Mouse (Mus musculus): Measurements from ENCODE around the gene Ano4. TPM values are rescaled to one million over a fixed set of nuclear protein-coding genes. Genes with fewer than 3 reads are reported as not detected.
A peak's percentile ranks its signal among the peaks of the same experiment; 100 is the strongest.

The Ano4 gene
- 4.1 and 4.5 TPM in 2 replicates for polyA plus RNA-seq (2015; fragmentation: Nextera tagmentation; extraction: Ambion mirVana)

GRCm38 (mm10) chr10:89344491-89345195 is at the start of gene Ano4:
Ano4 (minus strand) TSS chr10:89344762.
- WGBS = under 1% methylated on average over 70 of the region's 70 CpGs
- peak within 1 kb of the TSS; percentile 87 for H3K9ac ChIP-seq
- peak within 1 kb of the TSS; percentile 86 for H3K27ac ChIP-seq (replicated peaks)
- H3K4me2 ChIP-seq = peak within 1 kb of the TSS; percentile 85
- no peaks in the 10 kb centered on the region for H3K36me3 ChIP-seq
- H3K9me3 ChIP-seq = no peaks in the 10 kb centered on the region
- peak; percentile 58 for ATAC-seq (ENCODE audit: extremely low read depth, insufficient number of reproducible peaks, low FRiP score, low TSS enrichment)
- H3K4me3 ChIP-seq = peak within 1 kb of the TSS; percentile 77
- H3K27me3 ChIP-seq (replicated peaks) = peaks cover 13% of the 10 kb centered on the region
- H3K4me1 ChIP-seq = peaks cover 35% of the 10 kb centered on the region

- WGBS = 45% methylated on average over 4 of the region's 4 CpGs
- Histone ChIP-seq H3K4me1 (peaks cover 3% of the 10 kb centered on the region; the same call in 1 of the 2 replicates), H3K27me3 (replicated peaks) (no peaks in the 10 kb centered on the region), H3K9me3 (no peaks in the 10 kb centered on the region), H3K4me2 (no peak overlapping the region), H3K9ac (no peak overlapping the region), H3K36me3 (no peaks in the 10 kb centered on the region), H3K4me3 (no peak overlapping the region), H3K27ac (replicated peaks) (no peak overlapping the region)
- ATAC-seq (ENCODE audit: extremely low read depth, insufficient number of reproducible peaks, low FRiP score, low TSS enrichment) = no peak
Measured at GRCm38 (mm10) chr10:89392687-89393086, 48.1 kb upstream of the Ano4 start.

- 89% methylated on average over 4 of the region's 4 CpGs for WGBS
Measured at GRCm38 (mm10) chr10:89391571-89392163, 47.1 kb upstream of the Ano4 start.

GRCm38 (mm10) chr10:89386461-89386860 is 41.9 kb upstream of the Ano4 start:
- WGBS = 77% methylated on average over 3 of the region's 3 CpGs
- Histone ChIP-seq H3K4me1 (no peaks in the 10 kb centered on the region), H3K9me3 (no peaks in the 10 kb centered on the region), H3K27ac (replicated peaks) (no peak overlapping the region), H3K27me3 (replicated peaks) (no peaks in the 10 kb centered on the region), H3K4me3 (no peak overlapping the region), H3K9ac (no peak overlapping the region), H3K4me2 (no peak overlapping the region), H3K36me3 (no peaks in the 10 kb centered on the region)
- no peak for ATAC-seq (ENCODE audit: extremely low read depth, insufficient number of reproducible peaks, low FRiP score, low TSS enrichment)

More at GRCm38 (mm10) chr10:89391571-89392163, 47.1 kb upstream of the Ano4 start:
- Histone ChIP-seq H3K36me3 (no peaks in the 10 kb centered on the region), H3K4me1 (peaks cover 3% of the 10 kb centered on the region; the same call in 1 of the 2 replicates), H3K9me3 (no peaks in the 10 kb centered on the region), H3K4me3 (no peak overlapping the region), H3K27me3 (replicated peaks) (no peaks in the 10 kb centered on the region), H3K27ac (replicated peaks) (no peak overlapping the region), H3K9ac (no peak overlapping the region), H3K4me2 (no peak overlapping the region)
- no peak for ATAC-seq (ENCODE audit: extremely low read depth, insufficient number of reproducible peaks, low FRiP score, low TSS enrichment)

GRCm38 (mm10) chr10:89383462-89383861 is 38.9 kb upstream of the Ano4 start:
- no peak for ATAC-seq (ENCODE audit: extremely low read depth, insufficient number of reproducible peaks, low FRiP score, low TSS enrichment)
- no peak overlapping the region for H3K4me3 ChIP-seq
- no peaks in the 10 kb centered on the region for H3K36me3 ChIP-seq
- no peak overlapping the region for H3K27ac ChIP-seq (replicated peaks)
- no peak overlapping the region for H3K4me2 ChIP-seq
- no peaks in the 10 kb centered on the region for H3K4me1 ChIP-seq
- no peaks in the 10 kb centered on the region for H3K27me3 ChIP-seq (replicated peaks)
- H3K9ac ChIP-seq = no peak overlapping the region
- WGBS = 7% methylated on average over 5 of the region's 5 CpGs
- H3K9me3 ChIP-seq = no peaks in the 10 kb centered on the region

GRCm38 (mm10) chr10:89377750-89378149 is 33.2 kb upstream of the Ano4 start:
- Histone ChIP-seq H3K4me3 (no peak overlapping the region), H3K4me2 (no peak overlapping the region), H3K9ac (no peak overlapping the region), H3K27ac (replicated peaks) (no peak overlapping the region), H3K27me3 (replicated peaks) (no peaks in the 10 kb centered on the region), H3K9me3 (0 out of 2 replicates have a peak, but pooled peaks cover 3% of the 10 kb centered on the region), H3K36me3 (no peaks in the 10 kb centered on the region), H3K4me1 (no peaks in the 10 kb centered on the region)
- ATAC-seq (ENCODE audit: extremely low read depth, insufficient number of reproducible peaks, low FRiP score, low TSS enrichment) = no peak
- WGBS = 67% methylated on average over 4 of the region's 4 CpGs

GRCm38 (mm10) chr10:89370051-89370450 is 25.5 kb upstream of the Ano4 start:
- no peaks in the 10 kb centered on the region for H3K27me3 ChIP-seq (replicated peaks)

GRCm38 (mm10) chr10:89358933-89359332 is 14.4 kb upstream of the Ano4 start:
- H3K4me1 ChIP-seq = no peaks in the 10 kb centered on the region
- H3K36me3 ChIP-seq = no peaks in the 10 kb centered on the region
- no peak overlapping the region for H3K4me2 ChIP-seq
- 64% methylated on average over 3 of the region's 3 CpGs for WGBS
- no peaks in the 10 kb centered on the region for H3K9me3 ChIP-seq
- no peak for ATAC-seq (ENCODE audit: extremely low read depth, insufficient number of reproducible peaks, low FRiP score, low TSS enrichment)
- H3K9ac ChIP-seq = no peak overlapping the region
- H3K27ac ChIP-seq (replicated peaks) = no peak overlapping the region
- H3K4me3 ChIP-seq = no peak overlapping the region
- H3K27me3 ChIP-seq (replicated peaks) = no peaks in the 10 kb centered on the region

More at GRCm38 (mm10) chr10:89370051-89370450, 25.5 kb upstream of the Ano4 start:
- Histone ChIP-seq H3K4me1 (peaks cover 7% of the 10 kb centered on the region), H3K4me3 (no peak overlapping the region), H3K4me2 (no peak overlapping the region), H3K27ac (replicated peaks) (no peak overlapping the region), H3K9me3 (no peaks in the 10 kb centered on the region), H3K36me3 (no peaks in the 10 kb centered on the region), H3K9ac (no peak overlapping the region)
- no peak for ATAC-seq (ENCODE audit: extremely low read depth, insufficient number of reproducible peaks, low FRiP score, low TSS enrichment)
- 23% methylated on average over 1 of the region's 1 CpGs for WGBS

GRCm38 (mm10) chr10:89354639-89355038 is 10.1 kb upstream of the Ano4 start:
- Histone ChIP-seq H3K27ac (replicated peaks) (no peak overlapping the region), H3K9ac (no peak overlapping the region), H3K27me3 (replicated peaks) (no peaks in the 10 kb centered on the region), H3K4me3 (no peak overlapping the region), H3K36me3 (no peaks in the 10 kb centered on the region), H3K4me2 (no peak overlapping the region), H3K4me1 (peaks cover 8% of the 10 kb centered on the region; the same call in 1 of the 2 replicates), H3K9me3 (no peaks in the 10 kb centered on the region)
- no peak for ATAC-seq (ENCODE audit: extremely low read depth, insufficient number of reproducible peaks, low FRiP score, low TSS enrichment)
- WGBS = 90% methylated on average over 2 of the region's 2 CpGs

GRCm38 (mm10) chr10:89351416-89351815 is 6.9 kb upstream of the Ano4 start:
- peak overlapping the region; percentile 5 for H3K4me3 ChIP-seq
- H3K9ac ChIP-seq = no peak overlapping the region
- ATAC-seq (ENCODE audit: extremely low read depth, insufficient number of reproducible peaks, low FRiP score, low TSS enrichment) = no peak
- no peak overlapping the region for H3K27ac ChIP-seq (replicated peaks)
- H3K27me3 ChIP-seq (replicated peaks) = peaks cover 3% of the 10 kb centered on the region
- peaks cover 8% of the 10 kb centered on the region; the same call in 1 of the 2 replicates for H3K4me1 ChIP-seq
- H3K36me3 ChIP-seq = no peaks in the 10 kb centered on the region
- H3K9me3 ChIP-seq = no peaks in the 10 kb centered on the region
- peak overlapping the region; percentile 30 for H3K4me2 ChIP-seq
- 52% methylated on average over 11 of the region's 11 CpGs for WGBS

GRCm38 (mm10) chr10:89345606-89346005 is 1.0 kb upstream of the Ano4 start:
- WGBS = 65% methylated on average over 6 of the region's 6 CpGs
- Histone ChIP-seq H3K27ac (replicated peaks) (no peak overlapping the region), H3K4me3 (peak overlapping the region; percentile 77), H3K4me1 (peaks cover 35% of the 10 kb centered on the region), H3K36me3 (no peaks in the 10 kb centered on the region), H3K4me2 (peak overlapping the region; percentile 85), H3K27me3 (replicated peaks) (peaks cover 13% of the 10 kb centered on the region), H3K9ac (peak overlapping the region; percentile 87), H3K9me3 (no peaks in the 10 kb centered on the region)
- ATAC-seq (ENCODE audit: extremely low read depth, insufficient number of reproducible peaks, low FRiP score, low TSS enrichment) = no peak

Data from heart, embryonic 13.5 days (tissue).